Mouse (Mus musculus): ENCODE measurements around the gene Eepd1.
A peak's percentile ranks its signal among the peaks of the same experiment; 100 is the strongest.

Gene Eepd1

DNA sequence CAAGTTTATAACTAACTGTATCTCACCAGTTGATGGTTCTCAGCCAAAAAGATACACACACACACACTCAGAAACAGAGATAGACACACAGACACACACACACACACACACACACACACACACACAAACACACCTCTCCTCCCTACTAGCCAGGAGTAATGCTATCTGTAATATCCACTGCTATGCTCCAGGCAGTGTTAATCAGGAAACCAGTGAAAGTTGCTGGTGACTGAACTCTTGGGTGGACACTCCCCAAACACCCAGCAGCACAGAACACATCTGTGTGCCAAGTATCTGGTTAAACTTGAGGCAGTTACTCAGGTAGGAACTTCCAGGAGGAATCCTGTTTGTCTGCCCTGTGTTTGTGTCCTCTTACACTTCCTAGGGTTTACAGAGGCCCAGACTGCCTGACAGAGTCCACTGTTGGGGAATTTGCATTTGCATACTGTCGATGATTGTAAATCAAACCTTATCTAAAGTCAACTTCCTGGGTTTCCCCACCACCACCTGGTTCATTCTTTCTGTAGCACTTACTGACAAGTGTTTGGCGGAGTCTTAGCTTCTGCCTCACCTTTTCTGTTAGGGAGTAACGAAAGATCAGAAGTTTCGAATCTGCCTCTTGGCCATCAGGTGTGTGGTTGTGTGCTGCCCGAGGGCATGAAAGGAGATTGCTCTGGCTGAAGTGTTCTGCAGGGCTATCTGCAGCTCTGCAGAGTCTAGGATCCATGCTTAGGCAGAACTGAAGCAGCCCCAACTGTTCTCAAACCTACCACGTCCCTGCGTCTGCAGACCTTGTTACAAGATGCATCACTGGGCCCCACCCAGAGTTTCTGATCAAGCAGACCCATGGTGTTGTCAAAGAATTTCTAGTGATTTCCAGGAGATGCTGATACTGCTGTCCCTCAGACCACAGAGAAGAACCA, 97.6 kb downstream of the Eepd1 start:
- DNase-seq (ENCODE audit: low read depth), result no peak

DNA sequence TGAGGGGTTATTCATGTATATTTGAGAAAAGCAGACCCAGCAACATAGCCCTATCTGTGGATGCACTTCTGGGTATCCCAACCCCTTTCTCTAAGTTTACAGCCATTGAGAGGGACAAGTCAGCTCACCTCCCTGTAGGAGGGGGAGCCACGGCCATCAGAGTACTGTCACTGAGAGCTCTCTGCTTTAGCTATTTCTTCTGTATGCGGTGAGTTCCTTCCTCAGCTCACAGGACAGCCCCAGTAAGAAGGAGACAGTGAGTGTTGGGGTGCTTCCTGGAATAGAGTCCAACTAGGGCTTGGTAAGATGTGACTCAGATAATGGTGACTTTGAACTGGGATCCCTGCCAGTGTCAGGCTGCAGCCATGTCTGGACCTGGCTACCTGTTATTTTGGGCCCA, 102.3 kb downstream of the Eepd1 start:
- DNase-seq (ENCODE audit: low read depth), result no peak

DNA sequence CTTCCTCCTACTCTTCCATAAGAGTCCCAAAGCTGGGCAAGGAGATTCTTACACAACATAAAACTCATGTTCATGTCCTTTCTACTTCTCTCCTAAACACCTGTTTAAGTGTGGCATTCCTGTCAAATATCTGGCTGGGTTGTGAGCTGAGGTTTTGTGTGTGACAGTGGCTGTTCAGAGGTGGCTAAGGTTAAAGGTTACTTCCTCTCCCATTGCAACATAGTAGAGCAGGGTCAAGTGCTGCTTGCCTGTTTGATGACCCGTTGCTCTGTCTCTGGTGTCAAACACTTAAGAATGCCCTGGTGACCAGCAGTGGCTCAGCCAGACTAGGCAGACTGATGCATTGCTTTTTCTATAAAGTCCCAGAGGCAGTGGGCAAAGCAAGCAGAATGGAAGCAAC, 104.3 kb downstream of the Eepd1 start:
- DNase-seq (ENCODE audit: low read depth), result no peak

DNA sequence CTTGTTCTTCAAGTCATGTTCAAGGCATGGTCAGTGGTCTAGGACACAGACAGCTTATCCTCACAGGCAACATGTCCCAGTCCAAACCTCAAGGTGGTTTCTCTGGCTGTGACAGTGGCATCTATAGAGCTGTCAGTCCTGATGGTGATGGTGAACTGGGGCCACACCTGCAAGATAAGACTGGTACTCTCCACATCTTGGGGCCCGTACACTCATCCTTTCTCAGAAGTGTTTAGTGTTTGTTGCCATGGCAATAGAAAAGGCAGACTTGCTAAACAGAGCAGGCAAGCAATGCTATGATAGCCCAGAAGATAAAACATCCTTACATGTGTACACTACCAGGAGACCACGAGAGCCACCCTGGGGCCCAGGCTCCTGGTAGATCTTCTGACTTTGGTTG, 107.2 kb downstream of the Eepd1 start:
- no peak for DNase-seq (ENCODE audit: low read depth)

DNA sequence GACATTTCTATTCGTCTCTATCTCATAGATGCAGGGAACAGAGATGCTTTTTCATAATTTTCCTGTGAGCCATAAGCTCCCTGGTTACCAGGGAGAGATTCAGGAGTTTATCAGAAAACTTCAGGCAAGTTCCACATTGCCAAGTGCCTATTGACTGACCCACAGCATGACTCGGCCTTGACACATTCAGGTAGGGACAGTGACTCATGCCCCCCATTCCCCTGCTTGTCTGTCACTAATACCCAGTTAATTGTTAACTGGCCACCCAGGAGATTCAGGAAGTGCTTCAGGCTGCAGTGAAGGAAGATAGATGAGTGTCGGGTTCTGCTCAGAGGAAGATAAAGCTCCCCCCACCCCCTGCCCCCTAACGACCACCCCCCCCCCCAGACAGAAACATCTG, 109.4 kb downstream of the Eepd1 start:
- no peak for DNase-seq (ENCODE audit: low read depth)

DNA sequence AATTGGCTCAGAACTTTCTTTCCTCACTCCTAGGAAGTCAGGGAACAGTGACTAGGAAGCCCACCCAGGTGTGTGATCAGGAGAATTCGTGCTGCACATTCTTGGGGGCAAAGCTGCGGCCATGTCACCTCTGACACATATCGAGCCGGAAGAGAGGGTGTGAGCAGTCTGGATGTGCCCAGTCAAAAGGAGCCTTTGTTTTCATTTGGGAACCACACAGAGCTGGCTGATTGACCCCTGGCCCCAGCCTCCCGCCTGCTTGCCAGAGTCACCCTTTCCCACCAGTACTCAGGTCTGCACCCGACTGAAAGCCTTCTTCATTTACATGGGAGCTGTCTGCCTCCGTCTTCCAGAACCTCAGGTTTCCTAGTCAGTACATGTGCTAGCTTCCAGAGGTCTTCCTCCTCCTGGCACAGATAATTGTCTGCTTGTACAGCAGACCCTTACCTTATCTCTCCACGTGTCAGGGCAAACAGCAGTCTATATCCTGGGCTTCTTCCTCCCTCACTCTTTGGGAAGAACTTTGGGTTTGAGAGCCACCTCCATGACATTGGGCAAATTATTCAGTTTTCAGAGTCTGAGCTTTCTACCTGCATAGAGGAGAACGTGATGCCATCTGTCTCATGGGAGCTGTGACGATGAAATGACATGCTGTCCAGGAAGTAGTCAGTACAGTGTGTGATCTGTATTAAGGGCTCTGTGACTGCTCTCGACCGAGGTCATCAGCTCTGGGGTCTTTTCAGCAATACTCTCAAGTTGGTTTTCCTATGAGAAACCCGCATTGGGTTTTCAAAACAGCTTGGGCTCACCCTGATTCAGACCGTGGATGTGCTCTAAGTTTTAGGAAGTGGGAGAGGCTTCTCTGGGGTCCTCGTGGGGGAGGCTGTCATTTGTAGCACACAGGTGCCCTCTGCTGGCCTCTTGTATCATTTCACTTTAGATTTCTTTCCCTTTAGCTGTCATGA, 110.3 kb downstream of the Eepd1 start:
- DNase-seq (ENCODE audit: low read depth), result peak; percentile 34

DNA sequence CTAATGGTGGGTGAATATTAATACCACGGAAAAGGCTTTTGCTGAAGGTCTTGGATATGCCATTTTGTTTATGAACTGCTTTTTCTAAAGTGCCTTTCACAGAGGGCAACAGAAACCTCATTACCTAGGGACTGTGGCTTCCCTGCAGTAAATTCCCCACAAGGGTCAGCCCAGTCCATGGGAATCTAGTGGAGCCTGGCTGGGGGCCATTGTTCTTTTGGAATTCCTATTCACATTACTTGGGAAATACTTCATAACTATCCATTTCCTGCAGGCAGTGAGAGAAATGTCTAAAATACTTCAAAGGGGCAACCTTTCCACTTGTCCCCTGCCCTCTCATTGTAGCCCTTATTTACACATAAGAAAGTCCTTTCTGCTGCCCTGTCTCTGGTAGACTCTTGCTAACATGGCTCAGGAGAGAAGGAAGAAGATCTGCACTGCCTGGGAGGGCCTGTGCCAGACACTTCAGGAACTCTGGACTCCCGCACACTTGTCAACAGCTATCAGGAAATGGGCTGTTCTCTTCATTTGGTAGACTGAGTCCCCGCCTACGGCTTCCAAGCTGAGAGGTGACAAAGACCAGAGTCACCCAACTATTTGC, 111.1 kb downstream of the Eepd1 start:
- DNase-seq (ENCODE audit: low read depth), result no peak

DNA sequence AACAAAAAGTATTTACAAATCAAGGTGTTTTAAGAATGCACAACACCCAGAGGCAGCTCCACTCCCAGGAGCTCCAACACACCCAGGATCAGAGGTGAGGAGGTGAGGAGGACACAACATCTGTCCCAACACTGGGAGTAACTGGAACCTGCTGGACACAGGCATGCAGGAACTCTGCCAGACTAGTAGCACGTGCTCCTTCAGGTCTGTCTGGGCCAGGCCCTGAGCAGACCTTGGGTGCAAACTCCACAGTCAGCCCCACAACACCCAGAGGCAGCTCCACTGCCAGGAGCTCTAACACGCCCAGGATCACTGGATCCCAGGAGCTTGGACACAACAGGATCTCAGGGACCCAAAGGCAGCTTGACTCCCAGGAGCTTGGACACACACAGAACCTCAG, 143.4 kb downstream of the Eepd1 start:
- no peak for DNase-seq (ENCODE audit: low read depth)

DNA sequence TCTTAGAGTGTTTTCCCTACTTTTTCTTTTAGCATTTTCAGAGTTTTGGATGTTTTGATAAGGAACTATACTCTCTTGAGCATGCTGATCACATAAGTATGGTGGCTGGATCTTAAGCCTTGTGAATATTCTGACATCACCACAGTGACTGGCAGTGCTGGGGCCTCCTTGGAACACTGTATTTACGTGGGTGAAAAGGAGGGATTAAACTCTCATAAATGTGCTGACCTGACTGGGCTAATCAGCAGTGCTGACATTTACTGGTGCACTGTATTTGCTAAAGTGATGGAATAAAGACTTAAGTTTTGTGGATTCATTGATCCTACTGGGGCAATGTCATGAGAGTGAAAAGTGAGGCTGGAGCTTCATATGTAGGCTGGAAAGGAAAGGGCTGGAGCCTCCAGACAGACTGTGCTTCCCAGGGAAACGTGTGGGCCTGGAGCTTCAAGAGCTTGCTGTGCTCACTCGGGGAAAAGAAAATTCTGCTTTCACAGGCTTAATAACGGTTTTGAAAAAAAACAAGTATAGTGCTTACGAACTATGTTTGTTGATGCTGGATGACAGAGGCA, 148.3 kb downstream of the Eepd1 start:
- DNase-seq (ENCODE audit: low read depth), result no peak
